Mouse (Mus musculus) forebrain, embryonic 13.5 days (tissue): Measurements from ENCODE around the gene Ctsz. TPM values are rescaled to one million over a fixed set of nuclear protein-coding genes. Genes with fewer than 3 reads are reported as not detected.

Experiments used
- polyA plus RNA-seq: library from polyadenylated mRNA; unstranded; fragments of >200 nt; fragmentation: Nextera tagmentation; extraction: Ambion mirVana; gene quantifications from 2 replicates; pipeline ENCODE4 v1.2.1, GENCODE M21; 2015

Gene Ctsz
- polyA plus RNA-seq, 1 experiment from 2014 or later: 73.2 TPM

Other genes starting within 250 kb of the Ctsz start
- 976 and 1,086 TPM in 2 replicates for gene Gnas, start 154.7 kb downstream of the Ctsz start, polyA plus RNA-seq
- gene Gm20721, start 92.3 kb downstream of the Ctsz start, polyA plus RNA-seq: 9.4 TPM in 2 replicates
- gene Nelfcd, start 23.2 kb downstream of the Ctsz start, polyA plus RNA-seq: 131 and 147 TPM in 2 replicates
- gene Tubb1, start 11.7 kb upstream of the Ctsz start, polyA plus RNA-seq: 0.96 and 1.2 TPM in 2 replicates
- 740 and 832 TPM in 2 replicates for gene Atp5e, start 25.1 kb upstream of the Ctsz start, polyA plus RNA-seq
- 120 and 124 TPM in 2 replicates for gene Prelid3b, start 34.0 kb upstream of the Ctsz start, polyA plus RNA-seq
- not detected in 2 replicates for gene Zfp831, start 204.5 kb upstream of the Ctsz start, polyA plus RNA-seq